Mouse (Mus musculus): ENCODE measurements at regions not wholly inside any gene's neighbourhood (a gene's known extent, or its start where the extent isn't known, plus 50 kb on each side); places are given as distances from the start of the nearest gene placed in this dataset.

DNA sequence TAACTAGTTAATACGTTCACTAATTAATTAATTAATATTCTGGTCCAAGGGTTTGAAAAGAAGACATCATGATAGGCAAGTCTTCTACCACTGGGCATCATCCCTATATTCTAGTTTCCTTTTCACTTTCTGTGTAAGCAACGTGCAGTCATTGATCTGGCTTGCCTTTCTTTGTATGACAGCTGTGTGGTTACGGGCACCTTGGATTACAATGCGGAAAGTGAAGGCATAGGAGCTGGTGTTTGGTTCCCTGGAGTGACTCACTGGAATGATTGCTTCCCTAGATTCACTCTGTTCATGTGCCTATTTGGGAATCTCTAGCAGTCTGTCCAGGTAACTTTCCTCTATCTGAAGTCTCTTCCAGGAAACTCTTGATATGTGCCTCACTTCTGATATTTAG lies 120.5 kb upstream of the Ntf3 start:
- TF ChIP-seq CTCF (IDR thresholded peaks at IDR 0.05; ENCODE audit: control insufficient read depth, insufficient read depth, low read length) = no peak
- no peak for TF ChIP-seq POLR2A (IDR thresholded peaks at IDR 0.05; ENCODE audit: borderline replicate concordance, control insufficient read depth, low read depth, low read length)
- Histone ChIP-seq H3K27ac (ENCODE audit: control insufficient read depth, insufficient read depth, low read depth, low read length, poor library complexity) (no peak overlapping the region), H3K4me3 (replicated peaks; ENCODE audit: control insufficient read depth, low read depth, low read length) (no peak overlapping the region), H3K4me1 (ENCODE audit: control insufficient read depth, insufficient read depth, low read length) (no peaks in the 10 kb centered on the region)
- 68% methylated on average over 4 of the region's 4 CpGs for WGBS

DNA sequence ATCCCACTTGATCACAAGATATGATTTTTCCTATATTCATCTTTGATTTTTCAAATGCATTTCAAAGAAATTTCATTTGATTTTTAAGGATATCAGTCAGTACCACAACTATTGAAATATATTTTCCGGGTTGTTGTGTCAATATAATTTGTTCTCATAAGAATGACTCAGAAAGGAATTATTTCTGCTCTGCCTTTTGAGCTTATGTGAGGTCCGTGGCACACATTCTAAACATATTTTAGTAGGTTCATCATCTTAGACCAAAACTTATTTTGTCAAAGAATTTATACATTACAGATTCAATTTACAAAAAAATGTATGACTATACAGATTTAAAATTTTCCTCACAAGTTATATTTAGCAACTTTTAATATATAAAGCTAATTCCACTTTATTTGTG lies 119.5 kb upstream of the Ntf3 start:
- Histone ChIP-seq H3K27ac (ENCODE audit: control insufficient read depth, insufficient read depth, low read depth, low read length, poor library complexity) (no peak overlapping the region), H3K4me3 (replicated peaks; ENCODE audit: control insufficient read depth, low read depth, low read length) (no peak overlapping the region), H3K4me1 (ENCODE audit: control insufficient read depth, insufficient read depth, low read length) (no peaks in the 10 kb centered on the region)
- WGBS = 66% methylated on average over 2 of the region's 2 CpGs
- TF ChIP-seq POLR2A (IDR thresholded peaks at IDR 0.05; ENCODE audit: borderline replicate concordance, control insufficient read depth, low read depth, low read length) (no peak), CTCF (IDR thresholded peaks at IDR 0.05; ENCODE audit: control insufficient read depth, insufficient read depth, low read length) (no peak)

GRCm38 (mm10) chr6:126284409-126284808 lies 117.7 kb upstream of the Ntf3 start:
- Histone ChIP-seq H3K4me3 (replicated peaks; ENCODE audit: control insufficient read depth, low read depth, low read length) (no peak overlapping the region), H3K27ac (ENCODE audit: control insufficient read depth, insufficient read depth, low read depth, low read length, poor library complexity) (no peak overlapping the region), H3K4me1 (ENCODE audit: control insufficient read depth, insufficient read depth, low read length) (no peaks in the 10 kb centered on the region)
- no peak for TF ChIP-seq POLR2A (IDR thresholded peaks at IDR 0.05; ENCODE audit: borderline replicate concordance, control insufficient read depth, low read depth, low read length)
- TF ChIP-seq CTCF (IDR thresholded peaks at IDR 0.05; ENCODE audit: control insufficient read depth, insufficient read depth, low read length) = no peak
- WGBS = 80% methylated on average over 7 of the region's 7 CpGs

- WGBS = 77% methylated on average over 3 of the region's 3 CpGs
- TF ChIP-seq CTCF (IDR thresholded peaks at IDR 0.05; ENCODE audit: control insufficient read depth, insufficient read depth, low read length) (no peak), POLR2A (IDR thresholded peaks at IDR 0.05; ENCODE audit: borderline replicate concordance, control insufficient read depth, low read depth, low read length) (no peak)
- no peak overlapping the region for H3K27ac ChIP-seq (ENCODE audit: control insufficient read depth, insufficient read depth, low read depth, low read length, poor library complexity)
- no peak overlapping the region for H3K4me3 ChIP-seq (replicated peaks; ENCODE audit: control insufficient read depth, low read depth, low read length)
- H3K4me1 ChIP-seq (ENCODE audit: control insufficient read depth, insufficient read depth, low read length) = no peaks in the 10 kb centered on the region
Measured at GRCm38 (mm10) chr6:126280352-126280751, 113.6 kb upstream of the Ntf3 start.

DNA sequence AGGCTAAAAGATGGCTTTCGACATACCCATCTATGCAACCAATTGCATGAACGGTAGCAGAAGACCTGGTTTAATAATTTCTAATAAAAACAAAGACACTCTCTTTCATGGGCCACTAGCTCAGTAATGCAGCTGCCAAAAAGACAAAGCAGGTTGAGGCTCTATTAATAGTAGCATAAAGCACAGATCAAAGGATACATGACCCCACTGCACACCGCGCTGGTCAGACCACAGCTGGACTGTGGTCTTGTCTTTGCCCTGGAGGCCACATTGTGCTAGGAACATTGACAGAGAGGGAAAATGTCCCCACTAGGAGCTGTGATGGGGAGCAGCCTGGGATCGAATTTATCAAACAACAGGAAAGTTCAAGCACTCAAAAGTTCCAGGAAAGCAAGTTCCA lies 79.3 kb upstream of the Ntf3 start:
- H3K4me1 ChIP-seq (ENCODE audit: control insufficient read depth, insufficient read depth, low read length) = no peaks in the 10 kb centered on the region
- no peak overlapping the region for H3K27ac ChIP-seq (ENCODE audit: control insufficient read depth, insufficient read depth, low read depth, low read length, poor library complexity)
- WGBS = 83% methylated on average over 5 of the region's 5 CpGs
- no peak overlapping the region for H3K4me3 ChIP-seq (replicated peaks; ENCODE audit: control insufficient read depth, low read depth, low read length)
- TF ChIP-seq CTCF (IDR thresholded peaks at IDR 0.05; ENCODE audit: control insufficient read depth, insufficient read depth, low read length) (no peak), POLR2A (IDR thresholded peaks at IDR 0.05; ENCODE audit: borderline replicate concordance, control insufficient read depth, low read depth, low read length) (no peak)

- 49% methylated on average over 3 of the region's 3 CpGs for WGBS
- no peak overlapping the region for H3K4me3 ChIP-seq (replicated peaks; ENCODE audit: control insufficient read depth, low read depth, low read length)
Measured at GRCm38 (mm10) chr6:126245431-126245830, 78.7 kb upstream of the Ntf3 start.

DNA sequence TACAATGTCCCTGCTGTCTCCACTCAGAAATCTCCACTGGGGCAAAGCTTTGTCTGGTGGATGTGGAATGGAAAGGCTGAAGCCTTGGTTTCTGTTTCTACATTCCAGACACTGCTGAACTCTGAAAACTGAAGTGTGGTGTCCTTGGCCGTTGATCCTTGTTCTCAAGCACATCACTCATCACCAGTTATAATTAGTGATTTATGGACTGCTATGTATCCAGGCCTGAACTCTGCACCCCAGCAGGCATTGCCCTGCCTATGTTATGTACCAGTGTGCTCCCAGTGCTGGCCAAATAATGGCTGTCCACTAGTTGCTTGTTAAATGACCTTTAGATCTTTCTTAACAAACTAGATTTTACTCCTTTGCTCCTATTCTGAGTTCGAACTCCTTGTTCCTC lies 75.6 kb upstream of the Ntf3 start:
- 65% methylated on average over 2 of the region's 2 CpGs for WGBS
- Histone ChIP-seq H3K4me1 (ENCODE audit: control insufficient read depth, insufficient read depth, low read length) (no peaks in the 10 kb centered on the region), H3K27ac (ENCODE audit: control insufficient read depth, insufficient read depth, low read depth, low read length, poor library complexity) (no peak overlapping the region), H3K4me3 (replicated peaks; ENCODE audit: control insufficient read depth, low read depth, low read length) (no peak overlapping the region)
- no peak for TF ChIP-seq CTCF (IDR thresholded peaks at IDR 0.05; ENCODE audit: control insufficient read depth, insufficient read depth, low read length)

More at GRCm38 (mm10) chr6:126245431-126245830, 78.7 kb upstream of the Ntf3 start:
- H3K4me1 ChIP-seq (ENCODE audit: control insufficient read depth, insufficient read depth, low read length) = no peaks in the 10 kb centered on the region
- TF ChIP-seq CTCF (IDR thresholded peaks at IDR 0.05; ENCODE audit: control insufficient read depth, insufficient read depth, low read length) (no peak), POLR2A (IDR thresholded peaks at IDR 0.05; ENCODE audit: borderline replicate concordance, control insufficient read depth, low read depth, low read length) (no peak)
- no peak overlapping the region for H3K27ac ChIP-seq (ENCODE audit: control insufficient read depth, insufficient read depth, low read depth, low read length, poor library complexity)

DNA sequence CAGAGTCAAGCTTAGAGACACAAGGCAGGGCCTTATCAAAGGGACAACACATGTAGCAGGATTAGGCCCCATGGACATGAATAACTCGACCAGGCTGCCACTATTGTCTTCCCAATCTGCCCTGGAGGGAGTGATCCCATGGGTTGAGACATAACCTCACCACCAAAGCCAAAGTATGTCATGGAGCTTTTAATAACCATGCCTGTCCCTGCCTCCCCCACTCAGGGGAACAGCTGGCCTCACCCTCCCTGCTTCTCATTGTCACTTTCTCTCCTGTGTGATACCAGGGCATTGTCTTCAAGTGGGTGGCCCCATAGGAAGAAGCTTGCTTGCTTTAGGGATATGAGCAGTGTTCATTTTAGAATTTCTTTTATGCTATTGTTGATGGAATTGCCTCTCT lies 73.5 kb upstream of the Ntf3 start:
- Histone ChIP-seq H3K27ac (ENCODE audit: control insufficient read depth, insufficient read depth, low read depth, low read length, poor library complexity) (no peak overlapping the region), H3K4me1 (ENCODE audit: control insufficient read depth, insufficient read depth, low read length) (no peaks in the 10 kb centered on the region), H3K4me3 (replicated peaks; ENCODE audit: control insufficient read depth, low read depth, low read length) (no peak overlapping the region)
- no peak for TF ChIP-seq POLR2A (IDR thresholded peaks at IDR 0.05; ENCODE audit: borderline replicate concordance, control insufficient read depth, low read depth, low read length)
- no peak for TF ChIP-seq CTCF (IDR thresholded peaks at IDR 0.05; ENCODE audit: control insufficient read depth, insufficient read depth, low read length)
- WGBS = 38% methylated on average over 1 of the region's 1 CpGs
